Mouse (Mus musculus) stomach, embryonic 16.5 days (tissue): ENCODE measurements around the gene Gm20662. TPM values are rescaled to one million over a fixed set of nuclear protein-coding genes. Genes with fewer than 3 reads are reported as not detected.
A peak's percentile ranks its signal among the peaks of the same experiment; 100 is the strongest.
"Not testable (repeated sequence)": the region's sequence is repeated elsewhere in the genome, so short reads cannot be mapped to it uniquely, and the experiment has no call there.

Experiments used
- ATAC-seq: fragments of 200-750 bp; cut with Nextera tagmentation; 2 replicates; pipeline ENCODE4 v1.8.0; 2017; ENCODE audit warnings: moderate number of reproducible peaks, moderate TSS enrichment; ENCODE audit not compliant: insufficient read depth, low FRiP score
- H3K27ac ChIP-seq: fragments of 300-500 bp; sonication (generic); 2 replicates; pipeline ENCODE4 v1.5.1; 2014; ENCODE audit warnings: low read length
- H3K27me3 ChIP-seq: fragments of 300-500 bp; sonication (generic); 2 replicates; pipeline ENCODE4 v1.6.1; 2014; ENCODE audit warnings: low read length, control low read depth, mixed read lengths; ENCODE audit not compliant: control insufficient read depth, insufficient read depth
- H3K36me3 ChIP-seq: fragments of 300-500 bp; sonication (generic); 2 replicates; pipeline ENCODE4 v1.6.1; 2014; ENCODE audit warnings: low read length; ENCODE audit not compliant: control insufficient read depth, insufficient read depth
- H3K4me1 ChIP-seq: fragments of 300-500 bp; sonication (generic); 2 replicates; pipeline ENCODE4 v1.6.1; 2014; ENCODE audit warnings: low read length, control low read depth, mixed read lengths; ENCODE audit not compliant: control insufficient read depth, insufficient read depth
- H3K4me2 ChIP-seq: fragments of 300-500 bp; sonication (generic); 2 replicates; pipeline ENCODE4 v1.6.1; 2014; ENCODE audit warnings: low read depth, low read length, mixed read lengths
- H3K4me3 ChIP-seq: fragments of 300-500 bp; sonication (generic); replicated peaks from 2 replicates; pipeline ENCODE4 v1.5.1; 2014; ENCODE audit warnings: mild to moderate bottlenecking, low read length
- H3K9ac ChIP-seq: fragments of 300-500 bp; sonication (generic); 2 replicates; pipeline ENCODE4 v1.6.1; 2014; ENCODE audit warnings: low read length
- H3K9me3 ChIP-seq: fragments of 300-500 bp; sonication (generic); replicated peaks from 2 replicates; pipeline ENCODE4 v1.6.1; 2016; ENCODE audit warnings: low read length, control low read depth; ENCODE audit not compliant: control insufficient read depth
- WGBS: fragments of 180-500 bp; shearing (Covaris S2); extraction: QIAGEN DNeasy Blood & Tissue Kit; methylation state at CpG from one replicate; pipeline ENCODE4 v1.1.7; 2014; 5-methylcytosine and 5-hydroxymethylcytosine counted together
- polyA plus RNA-seq: library from polyadenylated mRNA; unstranded; fragments of >200 nt; fragmentation: Nextera tagmentation; extraction: Ambion mirVana; gene quantifications from 2 replicates; pipeline ENCODE4 v1.2.1, GENCODE M21; 2015

Gm20662 gene
- polyA plus RNA-seq, 1 experiment from 2014 or later: 0.67 TPM

DNA sequence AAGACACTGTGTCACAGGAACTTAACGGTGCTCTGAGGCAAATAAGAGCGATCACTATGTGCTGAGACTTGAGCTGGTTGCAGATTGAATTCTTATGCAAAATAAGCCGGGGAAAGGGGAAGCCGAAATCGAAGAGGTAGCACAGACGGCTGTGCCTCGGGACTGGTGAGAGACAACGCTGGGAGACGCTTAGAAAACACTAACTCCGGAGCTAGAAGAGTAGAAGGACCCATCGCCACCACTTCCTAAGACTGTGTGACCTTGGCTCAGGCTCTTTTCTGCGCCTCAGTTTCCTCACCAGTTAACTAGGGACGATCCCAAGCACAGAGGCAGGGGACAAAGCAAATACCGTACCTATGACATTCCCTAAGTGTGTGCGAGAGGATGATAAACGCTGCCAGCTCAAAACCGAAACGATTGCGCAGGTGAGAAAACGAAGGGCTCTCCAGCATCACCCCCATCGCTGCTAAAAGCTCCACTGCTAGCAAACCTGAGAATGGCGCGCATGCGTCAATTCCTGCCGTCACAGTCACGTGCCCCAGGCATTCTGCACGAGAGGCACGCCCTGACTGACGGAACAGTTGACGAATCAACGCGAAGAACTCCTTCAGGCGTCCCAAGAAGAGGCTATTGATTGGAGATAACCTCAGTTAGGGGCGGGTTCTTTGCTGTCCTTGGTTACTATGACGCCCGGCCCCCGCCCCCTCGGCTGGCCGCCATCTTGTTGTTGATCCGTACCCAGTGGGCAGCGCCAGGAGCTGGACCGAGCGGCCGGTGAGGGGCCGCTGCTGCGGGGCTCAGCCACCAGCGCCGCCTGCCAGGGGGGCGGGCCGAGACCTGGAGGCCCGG lies 6.0 kb downstream of the Gm20662 start, which contains the start of gene Ip6k1:
Gene Ip6k1, plus strand, starts transcription at position 580 of the 849 bp plus-strand sequence.
- Histone ChIP-seq H3K27me3 (no peaks in the 10 kb centered on the region), H3K36me3 (no peaks in the 10 kb centered on the region), H3K9me3 (no peaks in the 10 kb centered on the region), H3K4me3 (peak within 1 kb of the TSS; percentile 85), H3K9ac (peak within 1 kb of the TSS; percentile 99), H3K4me2 (peak within 1 kb of the TSS; percentile 92), H3K27ac (peak within 1 kb of the TSS; percentile 91), H3K4me1 (peaks cover 11% of the 10 kb centered on the region; the same call in 1 of the 2 replicates)
- ATAC-seq: peak; percentile 100
- WGBS: under 1% methylated on average over 51 of the region's 51 CpGs

DNA sequence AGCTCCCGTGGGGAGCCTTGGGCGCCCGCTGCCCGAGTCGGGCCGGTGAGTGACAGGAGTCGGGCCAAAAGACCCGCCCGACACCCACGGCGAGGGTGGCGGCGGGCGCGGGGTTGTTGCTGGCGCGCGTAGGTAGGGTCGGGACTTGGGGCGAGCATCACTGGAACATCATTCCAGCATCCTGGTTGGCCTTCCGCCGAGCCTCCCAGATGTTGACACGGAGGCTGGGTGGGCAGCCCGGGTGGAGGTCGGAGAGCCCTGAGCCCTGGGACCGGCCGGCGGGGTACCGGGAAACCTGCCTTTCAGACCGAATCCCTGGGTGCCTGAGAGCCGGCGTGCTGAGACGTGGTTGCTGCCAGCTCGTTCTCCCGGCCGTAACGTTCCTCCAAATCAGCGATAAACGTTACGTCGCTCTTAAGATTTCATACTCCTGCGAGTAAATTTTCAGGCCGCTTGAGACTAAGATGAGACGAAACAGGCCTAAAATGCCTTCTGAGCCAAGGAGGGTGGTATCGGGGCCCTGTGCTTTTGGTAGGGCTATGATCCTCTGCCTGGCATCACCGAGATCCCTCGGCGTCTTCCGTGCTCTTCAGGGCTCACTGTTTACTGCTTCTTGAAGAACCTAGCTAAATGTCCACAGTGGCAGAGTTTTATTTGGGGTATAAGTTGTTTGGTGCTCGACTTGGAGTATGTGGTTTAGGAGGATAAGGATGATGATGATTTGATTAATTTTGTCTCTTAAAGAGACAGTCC lies 6.8 kb downstream of the Gm20662 start:
- Histone ChIP-seq H3K9ac (peak overlapping the region; percentile 99), H3K27me3 (no peaks in the 10 kb centered on the region), H3K4me1 (peaks cover 11% of the 10 kb centered on the region; the same call in 1 of the 2 replicates), H3K9me3 (no peaks in the 10 kb centered on the region), H3K4me2 (peak overlapping the region; percentile 82), H3K27ac (peak overlapping the region; percentile 91), H3K4me3 (peak overlapping the region; percentile 85), H3K36me3 (no peaks in the 10 kb centered on the region)
- WGBS: under 1% methylated on average over 50 of the region's 50 CpGs
- ATAC-seq: peak; percentile 6

GRCm38 (mm10) chr9:108003531-108003890 lies 7.4 kb downstream of the Gm20662 start:
- Histone ChIP-seq H3K27ac (peak overlapping the region; percentile 91; the same call in 1 of the 2 replicates), H3K4me3 (peak overlapping the region; percentile 85), H3K9ac (peak overlapping the region; percentile 99), H3K4me1 (peaks cover 11% of the 10 kb centered on the region; the same call in 1 of the 2 replicates), H3K9me3 (no peaks in the 10 kb centered on the region), H3K4me2 (peak overlapping the region; percentile 82), H3K36me3 (no peaks in the 10 kb centered on the region), H3K27me3 (no peaks in the 10 kb centered on the region)
- ATAC-seq: no peak
- 12% methylated on average over 8 of the region's 8 CpGs for WGBS

GRCm38 (mm10) chr9:108008041-108008440 lies 11.9 kb downstream of the Gm20662 start:
- no peaks in the 10 kb centered on the region for H3K9me3 ChIP-seq
- no peak for ATAC-seq
- WGBS: 79% methylated on average over 5 of the region's 5 CpGs
- H3K27me3 ChIP-seq: no peaks in the 10 kb centered on the region
- H3K4me3 ChIP-seq: no peak overlapping the region
- H3K4me1 ChIP-seq: peaks cover 11% of the 10 kb centered on the region; the same call in 1 of the 2 replicates
- H3K36me3 ChIP-seq: no peaks in the 10 kb centered on the region
- no peak overlapping the region for H3K4me2 ChIP-seq
- no peak overlapping the region for H3K9ac ChIP-seq
- H3K27ac ChIP-seq: no peak overlapping the region

DNA sequence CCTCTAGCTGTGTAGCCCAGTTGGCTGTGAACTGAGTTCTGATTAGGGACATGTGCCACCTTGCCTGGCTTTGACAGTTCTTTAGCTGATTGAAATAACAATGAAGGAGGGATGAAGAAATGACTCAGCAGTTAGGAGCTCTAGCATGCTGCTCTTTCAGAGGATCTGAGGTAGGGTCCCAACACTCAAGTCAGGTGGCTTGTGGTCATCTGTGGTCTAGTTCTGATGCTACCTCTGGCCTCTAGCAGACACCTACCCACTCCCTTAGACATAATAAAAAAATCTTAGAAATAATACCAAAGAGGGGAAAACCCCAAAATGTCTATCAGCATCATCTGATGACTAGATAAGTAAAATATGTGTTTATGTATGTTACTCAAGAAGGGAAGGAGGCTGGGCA lies 14.2 kb downstream of the Gm20662 start:
- Histone ChIP-seq H3K4me2 (no peak overlapping the region), H3K9me3 (no peaks in the 10 kb centered on the region), H3K9ac (no peak overlapping the region), H3K27me3 (no peaks in the 10 kb centered on the region), H3K27ac (no peak overlapping the region), H3K4me1 (no peaks in the 10 kb centered on the region), H3K36me3 (no peaks in the 10 kb centered on the region), H3K4me3 (no peak overlapping the region)
- ATAC-seq: no peak

GRCm38 (mm10) chr9:108013577-108013976 lies 17.4 kb downstream of the Gm20662 start:
- H3K9ac ChIP-seq, H3K4me1 ChIP-seq, H3K27me3 ChIP-seq, H3K9me3 ChIP-seq, H3K27ac ChIP-seq, ATAC-seq, H3K4me2 ChIP-seq, H3K36me3 ChIP-seq, H3K4me3 ChIP-seq: not testable (repeated sequence)
- 98% methylated on average over 2 of the region's 2 CpGs for WGBS

GRCm38 (mm10) chr9:108017127-108017526 lies 21.0 kb downstream of the Gm20662 start:
- WGBS: 80% methylated on average over 3 of the region's 3 CpGs
- Histone ChIP-seq H3K36me3 (no peaks in the 10 kb centered on the region), H3K27me3 (no peaks in the 10 kb centered on the region), H3K9ac (no peak overlapping the region), H3K4me3 (no peak overlapping the region), H3K4me1 (peaks cover 2% of the 10 kb centered on the region; the same call in 1 of the 2 replicates), H3K27ac (no peak overlapping the region), H3K9me3 (no peaks in the 10 kb centered on the region), H3K4me2 (no peak overlapping the region)
- no peak for ATAC-seq

DNA sequence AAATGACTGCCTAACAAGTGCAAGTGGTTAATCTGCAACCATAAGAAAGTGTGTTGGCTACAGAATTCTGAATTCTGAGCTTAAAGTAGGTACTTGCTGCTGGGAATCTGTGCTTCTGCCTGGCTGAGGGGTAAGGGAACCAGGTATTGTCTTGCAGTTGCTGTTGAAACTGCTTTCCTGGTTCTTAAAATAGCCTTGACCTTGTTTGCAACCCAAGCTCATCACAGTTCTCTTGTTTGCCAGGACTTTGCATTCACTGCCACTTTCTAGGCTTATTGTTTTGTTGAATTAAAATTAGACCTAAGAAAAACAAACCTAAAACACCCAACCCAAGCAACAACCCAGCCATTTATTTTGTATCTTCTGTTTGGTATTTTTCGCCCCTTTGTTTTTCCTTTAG lies 24.6 kb downstream of the Gm20662 start:
- peaks cover 3% of the 10 kb centered on the region; the same call in 1 of the 2 replicates for H3K4me1 ChIP-seq
- no peak overlapping the region for H3K4me2 ChIP-seq
- no peaks in the 10 kb centered on the region for H3K27me3 ChIP-seq
- WGBS: 88% methylated on average over 1 of the region's 1 CpGs
- no peak overlapping the region; the same call in 1 of the 2 replicates for H3K27ac ChIP-seq
- no peak overlapping the region for H3K4me3 ChIP-seq
- no peak overlapping the region for H3K9ac ChIP-seq
- no peak for ATAC-seq
- H3K9me3 ChIP-seq: no peaks in the 10 kb centered on the region
- H3K36me3 ChIP-seq: peaks cover 11% of the 10 kb centered on the region

DNA sequence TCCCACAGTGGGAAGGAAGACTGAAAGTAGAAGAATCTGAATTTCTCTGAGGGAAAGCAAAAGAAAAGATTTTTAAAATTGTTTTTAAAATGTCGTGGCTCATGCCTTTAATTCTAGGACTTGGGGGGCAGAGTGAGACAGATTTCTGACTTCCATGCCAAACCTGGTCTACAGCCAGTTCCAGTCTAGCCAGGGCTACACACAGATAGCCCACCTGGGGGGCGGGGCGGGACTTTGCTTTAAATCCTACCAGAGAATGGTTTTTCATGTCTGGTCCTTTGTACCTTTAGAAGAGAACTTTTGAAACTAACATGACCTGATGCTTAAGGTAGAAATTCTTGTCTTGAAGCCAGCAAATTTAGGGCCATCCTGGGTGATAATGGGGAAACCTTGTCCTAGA lies 27.1 kb downstream of the Gm20662 start:
- H3K4me2 ChIP-seq: no peak overlapping the region
- peaks cover 19% of the 10 kb centered on the region for H3K36me3 ChIP-seq
- H3K27me3 ChIP-seq: no peaks in the 10 kb centered on the region
- H3K27ac ChIP-seq: no peak overlapping the region
- 86% methylated on average over 3 of the region's 3 CpGs for WGBS
- H3K4me3 ChIP-seq: no peak overlapping the region
- ATAC-seq: no peak
- peaks cover 3% of the 10 kb centered on the region; the same call in 1 of the 2 replicates for H3K4me1 ChIP-seq
- no peaks in the 10 kb centered on the region for H3K9me3 ChIP-seq
- H3K9ac ChIP-seq: no peak overlapping the region
